Mouse (Mus musculus) forebrain, embryonic 16.5 days (tissue): Measurements from ENCODE around the gene Sacs. TPM values are rescaled to one million over a fixed set of nuclear protein-coding genes. Genes with fewer than 3 reads are reported as not detected.
A peak's percentile ranks its signal among the peaks of the same experiment; 100 is the strongest.

Source experiments
- ATAC-seq: fragments of 200-750 bp; cut with Nextera tagmentation; 2 replicates; pipeline ENCODE4 v1.8.0; 2017; ENCODE audit warnings: mild to moderate bottlenecking, moderate library complexity
- H3K27ac ChIP-seq: fragments of 300-500 bp; sonication (generic); 2 replicates; pipeline ENCODE4 v1.5.1; 2014; ENCODE audit warnings: low read length, control low read depth
- H3K27me3 ChIP-seq: fragments of 300-500 bp; sonication (generic); replicated peaks from 2 replicates; pipeline ENCODE4 v1.6.1; 2014; ENCODE audit warnings: low read length; ENCODE audit not compliant: control insufficient read depth, insufficient read depth
- H3K36me3 ChIP-seq: fragments of 300-500 bp; sonication (generic); 2 replicates; pipeline ENCODE4 v1.6.1; 2014; ENCODE audit not compliant: control insufficient read depth, insufficient read depth
- H3K4me1 ChIP-seq: fragments of 300-500 bp; sonication (generic); replicated peaks from 2 replicates; pipeline ENCODE4 v1.6.1; 2014; ENCODE audit warnings: low read length; ENCODE audit not compliant: control insufficient read depth, insufficient read depth
- H3K4me2 ChIP-seq: fragments of 300-500 bp; sonication (generic); 2 replicates; pipeline ENCODE4 v1.6.1; 2014; ENCODE audit warnings: mild to moderate bottlenecking, low read length, control low read depth
- H3K4me3 ChIP-seq: fragments of 300-500 bp; sonication (generic); replicated peaks from 2 replicates; pipeline ENCODE4 v1.5.1; 2014; ENCODE audit warnings: mild to moderate bottlenecking, low read length, control low read depth
- H3K9ac ChIP-seq: fragments of 300-500 bp; sonication (generic); replicated peaks from 2 replicates; pipeline ENCODE4 v1.6.1; 2014; ENCODE audit warnings: low read depth, low read length, control low read depth
- H3K9me3 ChIP-seq: fragments of 300-500 bp; sonication (generic); 2 replicates; pipeline ENCODE4 v1.6.1; 2016; ENCODE audit warnings: low read length; ENCODE audit not compliant: control insufficient read depth
- WGBS: fragments of 180-500 bp; shearing (Covaris S2); extraction: QIAGEN DNeasy Blood & Tissue Kit; methylation state at CpG from one replicate; pipeline ENCODE4 v1.1.7; 2014; 5-methylcytosine and 5-hydroxymethylcytosine counted together
- polyA plus RNA-seq: library from polyadenylated mRNA; unstranded; fragments of >200 nt; fragmentation: Nextera tagmentation; extraction: Ambion mirVana; gene quantifications from 2 replicates; pipeline ENCODE4 v1.2.1, GENCODE M21; 2015

Gene Sacs
- 9.4 and 10.1 TPM in 2 replicates for polyA plus RNA-seq

- peak; percentile 92 for ATAC-seq
- peak within 1 kb of the TSS; percentile 75 for H3K4me2 ChIP-seq
- H3K27me3 ChIP-seq, result no peaks in the 10 kb centered on the region
- H3K9ac ChIP-seq, result peak within 1 kb of the TSS; percentile 89
- H3K4me1 ChIP-seq, result peaks cover 15% of the 10 kb centered on the region
- 3% methylated on average over 23 of the region's 23 CpGs for WGBS
- H3K36me3 ChIP-seq, result no peaks in the 10 kb centered on the region
- H3K4me3 ChIP-seq, result peak within 1 kb of the TSS; percentile 78
- H3K27ac ChIP-seq, result peak within 1 kb of the TSS; percentile 47; the same call in 1 of the 2 replicates
- no peaks in the 10 kb centered on the region for H3K9me3 ChIP-seq
Measured at GRCm38 (mm10) chr14:61137994-61138726, at the start of gene Sacs. Sacs (plus strand) TSS chr14:61138457.

- H3K36me3 ChIP-seq, result no peaks in the 10 kb centered on the region
- H3K9me3 ChIP-seq, result no peaks in the 10 kb centered on the region
- no peak overlapping the region for H3K4me3 ChIP-seq
- peaks cover 8% of the 10 kb centered on the region for H3K4me1 ChIP-seq
- H3K4me2 ChIP-seq, result no peak overlapping the region
- peak; percentile 40; the same call in 1 of the 2 replicates for ATAC-seq
- no peaks in the 10 kb centered on the region for H3K27me3 ChIP-seq
- no peak overlapping the region for H3K9ac ChIP-seq
- no peak overlapping the region for H3K27ac ChIP-seq
- WGBS, result 74% methylated on average over 5 of the region's 5 CpGs
Measured at GRCm38 (mm10) chr14:61090955-61091354, 47.3 kb upstream of the Sacs start.

GRCm38 (mm10) chr14:61092073-61092472 is 46.2 kb upstream of the Sacs start:
- Histone ChIP-seq H3K4me1 (peaks cover 8% of the 10 kb centered on the region), H3K27ac (no peak overlapping the region), H3K9ac (no peak overlapping the region), H3K4me3 (no peak overlapping the region), H3K4me2 (no peak overlapping the region), H3K27me3 (no peaks in the 10 kb centered on the region), H3K9me3 (no peaks in the 10 kb centered on the region), H3K36me3 (no peaks in the 10 kb centered on the region)
- 69% methylated on average over 3 of the region's 3 CpGs for WGBS
- no peak for ATAC-seq

- ATAC-seq, result no peak
- H3K27me3 ChIP-seq, result no peaks in the 10 kb centered on the region
- H3K27ac ChIP-seq, result no peak overlapping the region
- 90% methylated on average over 12 of the region's 12 CpGs for WGBS
- H3K36me3 ChIP-seq, result no peaks in the 10 kb centered on the region
- H3K4me2 ChIP-seq, result no peak overlapping the region
- H3K4me3 ChIP-seq, result no peak overlapping the region
- no peaks in the 10 kb centered on the region for H3K4me1 ChIP-seq
- no peak overlapping the region for H3K9ac ChIP-seq
- no peaks in the 10 kb centered on the region for H3K9me3 ChIP-seq
Measured at GRCm38 (mm10) chr14:61097974-61098625, 40.2 kb upstream of the Sacs start.

- Histone ChIP-seq H3K27me3 (no peaks in the 10 kb centered on the region), H3K4me3 (no peak overlapping the region), H3K4me1 (no peaks in the 10 kb centered on the region), H3K4me2 (no peak overlapping the region), H3K9ac (no peak overlapping the region), H3K9me3 (no peaks in the 10 kb centered on the region), H3K27ac (no peak overlapping the region), H3K36me3 (no peaks in the 10 kb centered on the region)
- WGBS, result 88% methylated on average over 6 of the region's 6 CpGs
- no peak for ATAC-seq
Measured at GRCm38 (mm10) chr14:61100736-61101135, 37.5 kb upstream of the Sacs start.

GRCm38 (mm10) chr14:61106404-61106803 is 31.9 kb upstream of the Sacs start:
- Histone ChIP-seq H3K4me1 (no peaks in the 10 kb centered on the region), H3K4me3 (no peak overlapping the region), H3K9ac (no peak overlapping the region), H3K27me3 (no peaks in the 10 kb centered on the region), H3K9me3 (no peaks in the 10 kb centered on the region), H3K36me3 (no peaks in the 10 kb centered on the region), H3K4me2 (no peak overlapping the region), H3K27ac (no peak overlapping the region)
- no peak for ATAC-seq
- WGBS, result 70% methylated on average over 8 of the region's 8 CpGs

- Histone ChIP-seq H3K27me3 (no peaks in the 10 kb centered on the region), H3K4me3 (no peak overlapping the region), H3K36me3 (no peaks in the 10 kb centered on the region), H3K4me2 (no peak overlapping the region), H3K27ac (no peak overlapping the region), H3K4me1 (0 out of 2 replicates have a peak, but pooled peaks cover 2% of the 10 kb centered on the region), H3K9me3 (no peaks in the 10 kb centered on the region), H3K9ac (no peak overlapping the region)
- ATAC-seq, result no peak
- WGBS, result 80% methylated on average over 2 of the region's 2 CpGs
Measured at GRCm38 (mm10) chr14:61108625-61109024, 29.6 kb upstream of the Sacs start.

- Histone ChIP-seq H3K9me3 (no peaks in the 10 kb centered on the region), H3K36me3 (no peaks in the 10 kb centered on the region), H3K9ac (no peak overlapping the region), H3K4me3 (no peak overlapping the region), H3K27me3 (no peaks in the 10 kb centered on the region), H3K4me1 (0 out of 2 replicates have a peak, but pooled peaks cover 2% of the 10 kb centered on the region), H3K4me2 (0 out of 2 replicates have a peak overlapping the region, but pooled peaks have one; percentile 13), H3K27ac (no peak overlapping the region)
- 1% methylated on average over 11 of the region's 11 CpGs for WGBS
- peak; percentile 77 for ATAC-seq
Measured at GRCm38 (mm10) chr14:61112404-61112803, 25.9 kb upstream of the Sacs start.

- Histone ChIP-seq H3K4me2 (no peak overlapping the region), H3K4me1 (no peaks in the 10 kb centered on the region), H3K36me3 (no peaks in the 10 kb centered on the region), H3K9ac (no peak overlapping the region), H3K4me3 (no peak overlapping the region), H3K27ac (no peak overlapping the region), H3K27me3 (no peaks in the 10 kb centered on the region), H3K9me3 (no peaks in the 10 kb centered on the region)
- 89% methylated on average over 5 of the region's 5 CpGs for WGBS
- no peak for ATAC-seq
Measured at GRCm38 (mm10) chr14:61124755-61125154, 13.5 kb upstream of the Sacs start.
